Mouse (Mus musculus): ENCODE measurements at regions not wholly inside any gene's neighbourhood (a gene's known extent, or its start where the extent isn't known, plus 50 kb on each side); places are given as distances from the start of the nearest gene placed in this dataset.

GRCm38 (mm10) chr14:61970591-61970990 is 321.8 kb upstream of the Rnaseh2b start:
- Histone ChIP-seq H3ac (ENCODE audit: control insufficient read depth, insufficient read length, low read depth) (no peak overlapping the region), H3K79me2 (ENCODE audit: control insufficient read depth, insufficient read depth) (no peaks in the 10 kb centered on the region), H3K79me3 (ENCODE audit: low read depth) (no peaks in the 10 kb centered on the region), H3K27me3 (ENCODE audit: control insufficient read depth, insufficient read depth, insufficient read length) (peaks cover 3% of the 10 kb centered on the region), H3K4me3 (ENCODE audit: insufficient read depth, poor library complexity, severe bottlenecking) (no peak overlapping the region), H3K36me3 (ENCODE audit: control insufficient read depth, insufficient read depth) (no peaks in the 10 kb centered on the region)
- TF ChIP-seq MAX (IDR thresholded peaks at IDR 0.05), result no peak
- no peak for TF ChIP-seq CTCF (IDR thresholded peaks at IDR 0.05; ENCODE audit: control insufficient read depth, insufficient read depth, insufficient read length)
- TF ChIP-seq MYOG (IDR thresholded peaks at IDR 0.05; ENCODE audit: control insufficient read depth, extremely low read depth, insufficient read length), result no peak
- no peak for TF ChIP-seq USF1 (IDR thresholded peaks at IDR 0.05; ENCODE audit: low read depth)
- TF ChIP-seq FOSL1 (IDR thresholded peaks at IDR 0.05; ENCODE audit: insufficient read depth, low read length, poor library complexity, severe bottlenecking), result no peak
- TF ChIP-seq MYOD1 (IDR thresholded peaks at IDR 0.05; ENCODE audit: control insufficient read depth, insufficient read length, low read depth), result no peak
- no peak for TF ChIP-seq CEBPB (IDR thresholded peaks at IDR 0.05; ENCODE audit: low read depth)

- no peaks in the 10 kb centered on the region for H3K79me2 ChIP-seq (ENCODE audit: control insufficient read depth, insufficient read depth)
- H3K4me3 ChIP-seq (ENCODE audit: insufficient read depth, poor library complexity, severe bottlenecking), result no peak overlapping the region
- no peaks in the 10 kb centered on the region for H3K36me3 ChIP-seq (ENCODE audit: control insufficient read depth, insufficient read depth)
- H3K27me3 ChIP-seq (ENCODE audit: control insufficient read depth, insufficient read depth, insufficient read length), result peaks cover 3% of the 10 kb centered on the region
- no peak overlapping the region for H3ac ChIP-seq (ENCODE audit: control insufficient read depth, insufficient read length, low read depth)
- no peaks in the 10 kb centered on the region for H3K79me3 ChIP-seq (ENCODE audit: low read depth)
- TF ChIP-seq FOSL1 (IDR thresholded peaks at IDR 0.05; ENCODE audit: insufficient read depth, low read length, poor library complexity, severe bottlenecking) (no peak), CTCF (IDR thresholded peaks at IDR 0.05; ENCODE audit: control insufficient read depth, insufficient read depth, insufficient read length) (no peak), MAX (IDR thresholded peaks at IDR 0.05) (no peak), MYOG (IDR thresholded peaks at IDR 0.05; ENCODE audit: control insufficient read depth, extremely low read depth, insufficient read length) (no peak), USF1 (IDR thresholded peaks at IDR 0.05; ENCODE audit: low read depth) (no peak), CEBPB (IDR thresholded peaks at IDR 0.05; ENCODE audit: low read depth) (no peak), MYOD1 (IDR thresholded peaks at IDR 0.05; ENCODE audit: control insufficient read depth, insufficient read length, low read depth) (no peak)
Measured at GRCm38 (mm10) chr14:61971100-61972088, 321.0 kb upstream of the Rnaseh2b start.

- Histone ChIP-seq H3K4me3 (ENCODE audit: insufficient read depth, poor library complexity, severe bottlenecking) (no peak overlapping the region), H3ac (ENCODE audit: control insufficient read depth, insufficient read length, low read depth) (no peak overlapping the region), H3K27me3 (ENCODE audit: control insufficient read depth, insufficient read depth, insufficient read length) (peaks cover 5% of the 10 kb centered on the region), H3K79me3 (ENCODE audit: low read depth) (no peaks in the 10 kb centered on the region), H3K79me2 (ENCODE audit: control insufficient read depth, insufficient read depth) (no peaks in the 10 kb centered on the region), H3K36me3 (ENCODE audit: control insufficient read depth, insufficient read depth) (no peaks in the 10 kb centered on the region)
- no peak for TF ChIP-seq CTCF (IDR thresholded peaks at IDR 0.05; ENCODE audit: control insufficient read depth, insufficient read depth, insufficient read length)
- no peak for TF ChIP-seq MAX (IDR thresholded peaks at IDR 0.05)
- no peak for TF ChIP-seq MYOD1 (IDR thresholded peaks at IDR 0.05; ENCODE audit: control insufficient read depth, insufficient read length, low read depth)
- TF ChIP-seq CEBPB (IDR thresholded peaks at IDR 0.05; ENCODE audit: low read depth), result no peak
- no peak for TF ChIP-seq FOSL1 (IDR thresholded peaks at IDR 0.05; ENCODE audit: insufficient read depth, low read length, poor library complexity, severe bottlenecking)
- no peak for TF ChIP-seq USF1 (IDR thresholded peaks at IDR 0.05; ENCODE audit: low read depth)
- TF ChIP-seq MYOG (IDR thresholded peaks at IDR 0.05; ENCODE audit: control insufficient read depth, extremely low read depth, insufficient read length), result no peak
Measured at GRCm38 (mm10) chr14:61975301-61975732, 317.1 kb upstream of the Rnaseh2b start.

DNA sequence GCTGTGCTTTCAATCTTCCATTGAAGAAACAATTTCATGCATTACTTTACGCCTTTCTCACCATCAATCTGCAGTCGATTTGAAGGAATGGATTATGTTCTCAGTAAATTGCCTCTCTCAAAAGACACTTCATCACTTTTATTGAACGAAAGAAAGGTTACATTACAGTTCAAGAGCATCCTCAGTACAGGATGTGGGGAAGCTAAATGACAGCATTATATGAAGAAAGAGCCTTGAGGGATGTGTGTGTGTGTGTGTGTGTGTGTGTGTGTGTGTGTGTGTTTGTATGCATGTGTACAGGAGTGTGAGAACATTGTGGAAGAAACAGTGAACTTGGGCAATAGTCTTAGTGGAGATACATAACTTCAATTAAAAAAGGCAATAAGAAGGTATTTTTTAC is 311.8 kb upstream of the Rnaseh2b start:
- TF ChIP-seq CTCF (IDR thresholded peaks at IDR 0.05; ENCODE audit: control insufficient read depth, insufficient read depth, insufficient read length), result no peak
- TF ChIP-seq MYOG (IDR thresholded peaks at IDR 0.05; ENCODE audit: control insufficient read depth, extremely low read depth, insufficient read length), result no peak
- TF ChIP-seq CEBPB (IDR thresholded peaks at IDR 0.05; ENCODE audit: low read depth), result no peak
- no peak for TF ChIP-seq FOSL1 (IDR thresholded peaks at IDR 0.05; ENCODE audit: insufficient read depth, low read length, poor library complexity, severe bottlenecking)
- TF ChIP-seq MAX (IDR thresholded peaks at IDR 0.05), result no peak
- TF ChIP-seq MYOD1 (IDR thresholded peaks at IDR 0.05; ENCODE audit: control insufficient read depth, insufficient read length, low read depth), result no peak
- TF ChIP-seq USF1 (IDR thresholded peaks at IDR 0.05; ENCODE audit: low read depth), result no peak
- Histone ChIP-seq H3K4me3 (ENCODE audit: insufficient read depth, poor library complexity, severe bottlenecking) (no peak overlapping the region), H3K36me3 (ENCODE audit: control insufficient read depth, insufficient read depth) (no peaks in the 10 kb centered on the region), H3K79me3 (ENCODE audit: low read depth) (no peaks in the 10 kb centered on the region), H3ac (ENCODE audit: control insufficient read depth, insufficient read length, low read depth) (no peak overlapping the region), H3K27me3 (ENCODE audit: control insufficient read depth, insufficient read depth, insufficient read length) (peaks cover 5% of the 10 kb centered on the region), H3K79me2 (ENCODE audit: control insufficient read depth, insufficient read depth) (no peaks in the 10 kb centered on the region)

DNA sequence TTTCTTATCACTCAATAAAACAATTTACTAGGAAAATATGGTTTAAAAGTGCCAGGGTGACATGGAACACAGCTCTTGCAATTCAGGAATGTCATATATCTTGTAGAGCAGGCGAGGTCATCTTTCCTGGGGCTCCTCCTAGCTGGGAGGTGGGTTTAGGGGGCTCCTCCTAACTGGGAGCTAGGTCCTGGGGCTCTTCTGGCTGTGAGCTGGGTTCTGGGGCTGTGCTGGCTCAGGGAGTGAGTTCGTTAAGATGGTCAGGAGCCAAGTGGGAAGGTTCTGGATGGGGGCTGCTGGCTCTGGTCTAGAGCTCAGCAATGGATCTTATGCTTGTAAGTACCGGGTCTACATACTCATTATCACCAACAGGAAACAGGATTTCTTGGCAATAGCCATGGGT is 306.8 kb upstream of the Rnaseh2b start:
- Histone ChIP-seq H3K27me3 (ENCODE audit: control insufficient read depth, insufficient read depth, insufficient read length) (no peaks in the 10 kb centered on the region), H3K79me3 (ENCODE audit: low read depth) (no peaks in the 10 kb centered on the region), H3K36me3 (ENCODE audit: control insufficient read depth, insufficient read depth) (no peaks in the 10 kb centered on the region), H3K79me2 (ENCODE audit: control insufficient read depth, insufficient read depth) (no peaks in the 10 kb centered on the region), H3K4me3 (ENCODE audit: insufficient read depth, poor library complexity, severe bottlenecking) (no peak overlapping the region), H3ac (ENCODE audit: control insufficient read depth, insufficient read length, low read depth) (no peak overlapping the region)
- TF ChIP-seq CTCF (IDR thresholded peaks at IDR 0.05; ENCODE audit: control insufficient read depth, insufficient read depth, insufficient read length) (no peak), MYOD1 (IDR thresholded peaks at IDR 0.05; ENCODE audit: control insufficient read depth, insufficient read length, low read depth) (no peak), MAX (IDR thresholded peaks at IDR 0.05) (no peak), USF1 (IDR thresholded peaks at IDR 0.05; ENCODE audit: low read depth) (no peak), CEBPB (IDR thresholded peaks at IDR 0.05; ENCODE audit: low read depth) (no peak), MYOG (IDR thresholded peaks at IDR 0.05; ENCODE audit: control insufficient read depth, extremely low read depth, insufficient read length) (no peak), FOSL1 (IDR thresholded peaks at IDR 0.05; ENCODE audit: insufficient read depth, low read length, poor library complexity, severe bottlenecking) (no peak)

All from C2C12 (cell line).